Mouse (Mus musculus) C2C12 (cell line): ENCODE measurements around the gene Arhgef2. TPM values are rescaled to one million over a fixed set of nuclear protein-coding genes. Genes with fewer than 3 reads are reported as not detected.

Source experiments
- H3K27me3 ChIP-seq: one replicate; pipeline ENCODE4 v1.6.1; 2011; ENCODE audit not compliant: control insufficient read depth, insufficient read depth, insufficient read length
- H3K36me3 ChIP-seq: one replicate; pipeline ENCODE4 v1.6.1; 2011; ENCODE audit not compliant: control insufficient read depth, insufficient read depth
- H3K4me3 ChIP-seq: one replicate; pipeline ENCODE4 v1.5.1; 2011; ENCODE audit warnings: mild to moderate bottlenecking, control low read depth; ENCODE audit not compliant: poor library complexity, insufficient read depth, severe bottlenecking
- H3K79me2 ChIP-seq: one replicate; pipeline ENCODE4 v1.6.1; 2011; ENCODE audit not compliant: control insufficient read depth, insufficient read depth
- H3K79me3 ChIP-seq: one replicate; pipeline ENCODE4 v1.6.1; 2011; ENCODE audit warnings: low read depth, control low read depth
- H3ac ChIP-seq: one replicate; pipeline ENCODE3; 2011; ENCODE audit warnings: low read depth; ENCODE audit not compliant: control insufficient read depth, insufficient read length
- CEBPB ChIP-seq: IDR thresholded peaks from one replicate; pipeline ENCODE4 v1.6.1; 2011; ENCODE audit warnings: low read depth, mild to moderate bottlenecking, control low read depth, moderate library complexity
- CTCF ChIP-seq: IDR thresholded peaks from one replicate; pipeline ENCODE4 v1.5.1; 2011; ENCODE audit not compliant: control insufficient read depth, insufficient read depth, insufficient read length
- FOSL1 ChIP-seq: IDR thresholded peaks from one replicate; pipeline ENCODE4 v1.8.0; 2011; ENCODE audit warnings: mild to moderate bottlenecking, low read length; ENCODE audit not compliant: poor library complexity, insufficient read depth, severe bottlenecking
- MAX ChIP-seq: IDR thresholded peaks from one replicate; pipeline ENCODE4 v1.6.1; 2011; ENCODE audit warnings: mild to moderate bottlenecking, control low read depth
- MYOD1 ChIP-seq: IDR thresholded peaks from one replicate; pipeline ENCODE4 v1.6.1; 2011; ENCODE audit warnings: low read depth; ENCODE audit not compliant: control insufficient read depth, insufficient read length
- MYOG ChIP-seq: IDR thresholded peaks from one replicate; pipeline ENCODE4 v1.6.1; 2011; ENCODE audit not compliant: control insufficient read depth, insufficient read length; ENCODE audit errors: extremely low read depth
- USF1 ChIP-seq: IDR thresholded peaks from one replicate; pipeline ENCODE4 v1.6.1; 2011; ENCODE audit warnings: low read depth, mild to moderate bottlenecking, control low read depth, moderate library complexity
- polyA plus RNA-seq: library from polyadenylated mRNA; unstranded; fragments of >200 nt; fragmentation: generic; extraction: Trizol; gene quantifications from one replicate; pipeline ENCODE4 v1.2.1, GENCODE M21; 2012; ENCODE audit warnings: missing spikeins

The Arhgef2 gene
- polyA plus RNA-seq, 1 experiment, result 88.3 TPM

GRCm38 (mm10) chr3:88578498-88579424 is 27.0 kb upstream of the Arhgef2 start:
- no peaks in the 10 kb centered on the region for H3K27me3 ChIP-seq
- no peak overlapping the region for H3ac ChIP-seq
- H3K36me3 ChIP-seq, result peaks cover 18% of the 10 kb centered on the region
- TF ChIP-seq MAX, result no peak
- TF ChIP-seq USF1, result no peak
- no peak for TF ChIP-seq FOSL1
- TF ChIP-seq CEBPB, result no peak
- TF ChIP-seq MYOD1, result no peak
- peaks cover 20% of the 10 kb centered on the region for H3K79me3 ChIP-seq
- peaks cover 40% of the 10 kb centered on the region for H3K79me2 ChIP-seq
- peak overlapping the region; percentile 84 for H3K4me3 ChIP-seq

- H3K27me3 ChIP-seq, result no peaks in the 10 kb centered on the region
- peak overlapping the region; percentile 79 for H3ac ChIP-seq
- peaks cover 41% of the 10 kb centered on the region for H3K79me2 ChIP-seq
- H3K4me3 ChIP-seq, result peak overlapping the region; percentile 84
- H3K79me3 ChIP-seq, result peaks cover 21% of the 10 kb centered on the region
- no peak for TF ChIP-seq MYOG
- TF ChIP-seq USF1, result no peak
- TF ChIP-seq CEBPB, result no peak
- TF ChIP-seq MYOD1, result no peak
- no peak for TF ChIP-seq MAX
- no peak for TF ChIP-seq CTCF
- TF ChIP-seq FOSL1, result no peak
- H3K36me3 ChIP-seq, result peaks cover 19% of the 10 kb centered on the region
Observed at GRCm38 (mm10) chr3:88579454-88580117, 26.2 kb upstream of the Arhgef2 start.

- Histone ChIP-seq H3K27me3 (no peaks in the 10 kb centered on the region), H3K79me2 (peaks cover 28% of the 10 kb centered on the region), H3ac (no peak overlapping the region), H3K79me3 (peaks cover 11% of the 10 kb centered on the region), H3K4me3 (no peak overlapping the region), H3K36me3 (peaks cover 51% of the 10 kb centered on the region)
- TF ChIP-seq CTCF (no peak), MYOG (no peak), MYOD1 (no peak), CEBPB (no peak), MAX (no peak), USF1 (no peak), FOSL1 (no peak)
Observed at GRCm38 (mm10) chr3:88585769-88586168, 20.0 kb upstream of the Arhgef2 start.

- peaks cover 43% of the 10 kb centered on the region for H3K36me3 ChIP-seq
Observed at GRCm38 (mm10) chr3:88586640-88587039, 19.1 kb upstream of the Arhgef2 start.

DNA sequence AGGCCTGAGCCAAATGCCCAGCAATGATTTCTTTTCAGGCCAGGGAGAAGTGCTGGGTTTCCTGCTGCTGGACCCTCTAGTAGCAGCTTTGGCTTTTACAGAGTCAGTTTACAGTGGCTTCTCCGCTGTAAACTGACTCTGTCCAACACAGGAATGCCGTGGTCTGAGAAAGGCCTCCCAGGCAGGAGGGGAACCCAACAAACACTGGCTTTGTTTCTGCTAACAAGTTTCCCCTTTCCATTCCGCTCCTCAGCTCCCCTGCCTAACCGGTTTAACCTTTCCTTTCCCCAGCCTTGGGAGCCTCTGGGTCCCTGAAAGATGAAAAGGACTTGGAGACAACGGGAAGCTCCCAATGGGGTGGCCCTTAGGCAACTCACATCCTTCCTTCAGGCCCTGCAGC is 15.5 kb upstream of the Arhgef2 start:
- Histone ChIP-seq H3K79me3 (no peaks in the 10 kb centered on the region), H3K4me3 (no peak overlapping the region), H3K79me2 (no peaks in the 10 kb centered on the region), H3ac (no peak overlapping the region), H3K36me3 (peaks cover 31% of the 10 kb centered on the region), H3K27me3 (no peaks in the 10 kb centered on the region)
- TF ChIP-seq USF1 (no peak), FOSL1 (no peak), CTCF (no peak), MAX (no peak), MYOD1 (no peak), MYOG (no peak), CEBPB (no peak)

More at GRCm38 (mm10) chr3:88586640-88587039, 19.1 kb upstream of the Arhgef2 start:
- peaks cover 5% of the 10 kb centered on the region for H3K79me3 ChIP-seq
- no peak overlapping the region for H3ac ChIP-seq
- H3K27me3 ChIP-seq, result no peaks in the 10 kb centered on the region
- TF ChIP-seq CTCF (no peak), FOSL1 (no peak), USF1 (no peak), CEBPB (no peak)
- H3K79me2 ChIP-seq, result peaks cover 19% of the 10 kb centered on the region
- no peak overlapping the region for H3K4me3 ChIP-seq
